Mouse (Mus musculus): Measurements from ENCODE around the gene Tfpi. TPM values are rescaled to one million over a fixed set of nuclear protein-coding genes. Genes with fewer than 3 reads are reported as not detected.

Tfpi gene
- total and polyA plus RNA-seq, 3 experiments: 0.17 to 0.46 TPM; not detected in 1

- Histone ChIP-seq H3K27me3 (replicated peaks) (no peaks in the 10 kb centered on the region), H3K36me3 (replicated peaks in 1 of 2; ENCODE audit: control insufficient read depth in 1 of 2, insufficient read depth in 1 of 2, low read length in 1 of 2) (no peaks in the 10 kb centered on the region), H3K4me3 (replicated peaks in 1 of 3; ENCODE audit: low read depth in 2 of 3, low read length in 2 of 3, poor library complexity in 1 of 3) (no peak overlapping the region), H3K27ac (ENCODE audit: insufficient read depth, low read depth) (no peak overlapping the region), H3K4me1 (ENCODE audit: control insufficient read depth in 1 of 2, insufficient read depth in 2 of 2) (no peaks in the 10 kb centered on the region; a peak in 1 of 4 replicates), H3K9ac (ENCODE audit: insufficient read depth, low read depth) (no peak overlapping the region), H3K4me2 (ENCODE audit: insufficient read depth, low read depth, poor library complexity, severe bottlenecking) (peak overlapping the region; percentile 36; the same call in 1 of the 2 replicates), H3K9me3 (replicated peaks; ENCODE audit: low read length) (no peaks in the 10 kb centered on the region), H3K79me2 (replicated peaks; ENCODE audit: control insufficient read depth, extremely low read depth, insufficient read depth, poor library complexity, severe bottlenecking) (no peaks in the 10 kb centered on the region)
- in situ Hi-C loops (cut with MboI; ENCODE audit: low pct_ligation_motif_present, low pct_unique_long_range_greater_than_20kb, low sequenced_read_pairs) (no loop called here), dilution Hi-C loops (cut with MboI; ENCODE audit: extremely low pct_ligation_motif_present, extremely low pct_unique_long_range_greater_than_20kb, low sequenced_read_pairs) (no loop called here)
- no peak for DNase-seq (ENCODE audit: extremely low read depth)
- TF ChIP-seq ZC3H11A (IDR thresholded peaks at IDR 0.05; ENCODE audit: low read depth, low read length): no peak
These were observed 11.2 kb upstream of the Tfpi start for GRCm38 (mm10) chr2:84487705-84488291.

DNA sequence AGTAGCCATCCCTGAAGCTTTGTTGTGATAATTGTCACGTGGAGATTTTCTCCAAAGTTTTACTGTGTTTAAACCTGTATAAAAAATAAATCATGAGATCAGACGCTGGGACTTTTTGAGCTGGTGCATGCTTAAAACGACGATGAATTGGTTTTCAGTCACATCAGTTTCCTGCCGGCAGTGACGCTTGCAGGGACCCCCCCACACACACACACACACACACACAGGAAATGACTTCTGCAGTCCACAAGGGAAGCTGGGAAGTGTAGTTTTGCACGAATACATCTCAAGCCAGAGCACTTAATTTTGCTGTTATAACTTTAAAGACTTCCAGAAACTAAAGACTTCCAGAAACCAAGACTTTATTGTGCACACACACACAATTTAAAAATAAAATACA lies 5.3 kb upstream of the Tfpi start:
- Histone ChIP-seq H3K4me3 (replicated peaks in 1 of 3; ENCODE audit: low read depth in 2 of 3, low read length in 2 of 3, poor library complexity in 1 of 3) (no peak overlapping the region), H3K79me2 (replicated peaks; ENCODE audit: control insufficient read depth, extremely low read depth, insufficient read depth, poor library complexity, severe bottlenecking) (no peaks in the 10 kb centered on the region), H3K4me2 (ENCODE audit: insufficient read depth, low read depth, poor library complexity, severe bottlenecking) (no peak overlapping the region; the same call in 1 of the 2 replicates), H3K9me3 (replicated peaks; ENCODE audit: low read length) (no peaks in the 10 kb centered on the region), H3K36me3 (replicated peaks in 1 of 2; ENCODE audit: control insufficient read depth in 1 of 2, insufficient read depth in 1 of 2, low read length in 1 of 2) (no peaks in the 10 kb centered on the region), H3K4me1 (ENCODE audit: control insufficient read depth in 1 of 2, insufficient read depth in 2 of 2) (peaks cover 0 to 8% of the 10 kb centered on the region in 2 experiments; a peak in 3 of 4 replicates), H3K27me3 (replicated peaks) (no peaks in the 10 kb centered on the region), H3K9ac (ENCODE audit: insufficient read depth, low read depth) (no peak overlapping the region), H3K27ac (ENCODE audit: insufficient read depth, low read depth) (no peak overlapping the region)
- peak; percentile 73; the same call in 1 of the 2 replicates for TF ChIP-seq KAT2A (IDR thresholded peaks at IDR 0.05; ENCODE audit: insufficient replicate concordance, low read length)
- TF ChIP-seq ELF1 (IDR thresholded peaks at IDR 0.05; ENCODE audit: low read depth, low read length): peak; percentile 55; the same call in 1 of the 2 replicates
- no peak for TF ChIP-seq BHLHE40 (IDR thresholded peaks at IDR 0.05; ENCODE audit: low read depth, low read length)
- no peak; the same call in 1 of the 2 replicates for TF ChIP-seq GABPA (IDR thresholded peaks at IDR 0.05; ENCODE audit: insufficient replicate concordance, low read depth, low read length)
- TF ChIP-seq HCFC1 (IDR thresholded peaks at IDR 0.05; ENCODE audit: low read depth, low read length): peak; percentile 94
- TF ChIP-seq MEF2A (IDR thresholded peaks at IDR 0.05; ENCODE audit: borderline replicate concordance, low read depth, low read length): no peak
- TF ChIP-seq MAFK (IDR thresholded peaks at IDR 0.05; ENCODE audit: insufficient replicate concordance, low read length): no peak
- TF ChIP-seq ZKSCAN1 (IDR thresholded peaks at IDR 0.05; ENCODE audit: borderline replicate concordance, low read depth, low read length): no peak
- no peak for TF ChIP-seq CHD2 (IDR thresholded peaks at IDR 0.05; ENCODE audit: low read length)
- no peak for TF ChIP-seq ZC3H11A (IDR thresholded peaks at IDR 0.05; ENCODE audit: low read depth, low read length)
- no peak for TF ChIP-seq MAZ (IDR thresholded peaks at IDR 0.05; ENCODE audit: low read depth, low read length)
- TF ChIP-seq SMC3 (IDR thresholded peaks at IDR 0.05; ENCODE audit: low read depth, low read length): no peak
- DNase-seq (ENCODE audit: extremely low read depth): peak; percentile 66
- dilution Hi-C loops (cut with MboI; ENCODE audit: extremely low pct_ligation_motif_present, extremely low pct_unique_long_range_greater_than_20kb, low sequenced_read_pairs): no loop called here
- in situ Hi-C loops (cut with MboI; ENCODE audit: low pct_ligation_motif_present, low pct_unique_long_range_greater_than_20kb, low sequenced_read_pairs): no loop called here

All from CH12.LX (cell line).